Mouse (Mus musculus): ENCODE data around the gene Zfp445.

The Zfp445 gene

GRCm38 (mm10) chr9:122836790-122837189 is 29.0 kb downstream of the Zfp445 start:
- peak; percentile 91 for DNase-seq (ENCODE audit: low read depth, low spot score)

- peak; percentile 10 for DNase-seq (ENCODE audit: low read depth, low spot score)
Observed at GRCm38 (mm10) chr9:122836126-122836525, 29.7 kb downstream of the Zfp445 start.

- DNase-seq (ENCODE audit: low read depth, low spot score): no peak
Observed at GRCm38 (mm10) chr9:122829826-122830380, 35.9 kb downstream of the Zfp445 start.

GRCm38 (mm10) chr9:122826743-122827142 is 39.1 kb downstream of the Zfp445 start:
- no peak for DNase-seq (ENCODE audit: low read depth, low spot score)

GRCm38 (mm10) chr9:122823374-122824017 is 42.3 kb downstream of the Zfp445 start:
- no peak for DNase-seq (ENCODE audit: low read depth, low spot score)

GRCm38 (mm10) chr9:122815239-122815851 is 50.5 kb downstream of the Zfp445 start:
- DNase-seq (ENCODE audit: low read depth, low spot score): no peak

GRCm38 (mm10) chr9:122814775-122815174 is 51.0 kb downstream of the Zfp445 start:
- no peak for DNase-seq (ENCODE audit: low read depth, low spot score)

- DNase-seq (ENCODE audit: low read depth, low spot score): peak; percentile 56
Observed at GRCm38 (mm10) chr9:122812386-122812785, 53.4 kb downstream of the Zfp445 start.

GRCm38 (mm10) chr9:122810212-122810611 is 55.6 kb downstream of the Zfp445 start:
- DNase-seq (ENCODE audit: low read depth, low spot score): no peak

GRCm38 (mm10) chr9:122807186-122807585 is 58.6 kb downstream of the Zfp445 start:
- no peak for DNase-seq (ENCODE audit: low read depth, low spot score)

- DNase-seq (ENCODE audit: low read depth, low spot score): no peak
Observed at GRCm38 (mm10) chr9:122805845-122806341, 59.9 kb downstream of the Zfp445 start.

GRCm38 (mm10) chr9:122805053-122805844 is 60.6 kb downstream of the Zfp445 start, which contains the start of gene Tcaim:
TSS of gene Tcaim (plus strand) at chr9:122805539.
- peak; percentile 98 for DNase-seq (ENCODE audit: low read depth, low spot score)
